Mouse (Mus musculus): ENCODE data around the gene Mdk. TPM values are rescaled to one million over a fixed set of nuclear protein-coding genes. Genes with fewer than 3 reads are reported as not detected.

The Mdk gene
- polyA plus RNA-seq, 1 experiment from 2014 or later, result 973 TPM

DNA sequence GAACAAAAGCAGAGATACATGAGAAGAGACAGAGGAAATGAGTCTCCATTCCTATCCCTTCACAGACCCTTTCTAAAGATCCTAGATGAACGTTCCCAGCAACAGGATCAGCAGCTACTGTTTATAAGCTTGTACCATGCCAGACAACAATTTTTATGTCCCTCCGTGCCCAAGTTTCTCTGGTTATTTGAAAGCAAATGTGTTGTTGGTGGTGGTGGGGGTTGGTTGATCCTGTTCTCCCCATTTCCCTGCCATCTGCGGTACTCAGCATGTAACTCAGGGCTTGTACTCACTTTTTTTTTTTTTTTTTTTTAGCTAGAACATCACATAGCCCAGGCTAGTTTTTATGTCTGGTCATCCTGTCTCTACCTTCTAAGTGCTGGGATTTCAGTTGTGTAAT lies 33.0 kb downstream of the Mdk start:
- Histone ChIP-seq H3K4me3 (ENCODE audit: low read depth, low read length) (no peak overlapping the region), H3K36me3 (ENCODE audit: control insufficient read depth, insufficient read depth, low read length) (peaks cover 23% of the 10 kb centered on the region), H3K27ac (ENCODE audit: low read depth) (no peak overlapping the region), H3K4me2 (ENCODE audit: low read length) (no peak overlapping the region), H3K27me3 (replicated peaks; ENCODE audit: control insufficient read depth, insufficient read depth, low read length) (no peaks in the 10 kb centered on the region), H3K4me1 (replicated peaks; ENCODE audit: control insufficient read depth, insufficient read depth, low read length) (no peaks in the 10 kb centered on the region), H3K9me3 (ENCODE audit: control insufficient read depth, low read length) (no peaks in the 10 kb centered on the region), H3K9ac (ENCODE audit: low read length) (no peak overlapping the region)
- WGBS, result 89% methylated on average over 3 of the region's 3 CpGs
- ATAC-seq (replicated peaks; ENCODE audit: low FRiP score, low TSS enrichment, low read depth) (no peak), DNase-seq (ENCODE audit: low spot score) (no peak)

DNA sequence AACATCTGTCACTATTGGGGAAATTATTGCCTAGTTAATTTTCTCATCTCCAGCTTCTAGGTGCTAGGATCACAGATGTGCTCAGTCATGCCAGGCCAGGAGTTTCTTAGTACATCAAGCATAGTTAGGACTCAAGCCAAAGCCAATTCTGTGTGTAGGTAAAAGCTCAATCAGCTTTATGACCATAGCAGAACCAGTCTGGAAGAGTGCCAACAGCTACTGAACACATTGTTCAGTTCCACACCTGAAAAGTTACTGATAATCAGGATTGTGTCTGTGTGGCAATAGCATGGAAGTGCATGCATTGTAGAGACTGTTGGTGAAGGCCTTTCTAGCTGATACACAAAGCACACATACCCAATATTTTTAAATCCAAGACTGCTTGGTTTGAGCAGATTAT lies 34.1 kb downstream of the Mdk start:
- H3K9me3 ChIP-seq (ENCODE audit: control insufficient read depth, low read length), result no peaks in the 10 kb centered on the region
- H3K27me3 ChIP-seq (replicated peaks; ENCODE audit: control insufficient read depth, insufficient read depth, low read length), result no peaks in the 10 kb centered on the region
- ATAC-seq (replicated peaks; ENCODE audit: low FRiP score, low TSS enrichment, low read depth) (no peak), DNase-seq (ENCODE audit: low spot score) (no peak)
- no peak overlapping the region for H3K4me3 ChIP-seq (ENCODE audit: low read depth, low read length)
- no peak overlapping the region for H3K27ac ChIP-seq (ENCODE audit: low read depth)
- H3K4me1 ChIP-seq (replicated peaks; ENCODE audit: control insufficient read depth, insufficient read depth, low read length), result no peaks in the 10 kb centered on the region
- H3K36me3 ChIP-seq (ENCODE audit: control insufficient read depth, insufficient read depth, low read length), result peaks cover 26% of the 10 kb centered on the region
- H3K4me2 ChIP-seq (ENCODE audit: low read length), result no peak overlapping the region
- no peak overlapping the region for H3K9ac ChIP-seq (ENCODE audit: low read length)

DNA sequence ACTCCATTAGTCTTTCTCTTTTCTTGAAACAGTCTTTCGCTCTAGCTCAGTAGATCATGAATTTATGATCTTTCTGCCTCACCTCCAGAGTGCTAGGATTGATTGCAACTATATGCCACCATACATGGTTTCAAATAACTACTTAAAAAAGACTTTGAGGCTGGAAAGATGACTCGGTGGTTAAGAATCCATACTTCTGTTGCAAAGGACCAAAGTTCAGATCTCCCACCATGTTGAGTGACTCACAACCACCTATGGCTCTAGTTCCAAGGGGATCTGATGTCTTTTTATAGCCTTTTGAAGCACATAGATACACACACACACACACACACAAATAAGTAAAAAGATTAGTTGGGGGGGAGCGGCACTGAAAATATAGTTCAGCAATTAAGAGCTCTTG lies 36.7 kb downstream of the Mdk start:
- Histone ChIP-seq H3K9ac (ENCODE audit: low read length) (no peak overlapping the region), H3K36me3 (ENCODE audit: control insufficient read depth, insufficient read depth, low read length) (peaks cover 26% of the 10 kb centered on the region), H3K4me3 (ENCODE audit: low read depth, low read length) (no peak overlapping the region), H3K27ac (ENCODE audit: low read depth) (no peak overlapping the region), H3K27me3 (replicated peaks; ENCODE audit: control insufficient read depth, insufficient read depth, low read length) (no peaks in the 10 kb centered on the region), H3K9me3 (ENCODE audit: control insufficient read depth, low read length) (no peaks in the 10 kb centered on the region), H3K4me1 (replicated peaks; ENCODE audit: control insufficient read depth, insufficient read depth, low read length) (no peaks in the 10 kb centered on the region), H3K4me2 (ENCODE audit: low read length) (no peak overlapping the region)
- DNase-seq (ENCODE audit: low spot score), result no peak
- WGBS, result 87% methylated on average over 3 of the region's 3 CpGs
- ATAC-seq (replicated peaks; ENCODE audit: low FRiP score, low TSS enrichment, low read depth), result no peak

DNA sequence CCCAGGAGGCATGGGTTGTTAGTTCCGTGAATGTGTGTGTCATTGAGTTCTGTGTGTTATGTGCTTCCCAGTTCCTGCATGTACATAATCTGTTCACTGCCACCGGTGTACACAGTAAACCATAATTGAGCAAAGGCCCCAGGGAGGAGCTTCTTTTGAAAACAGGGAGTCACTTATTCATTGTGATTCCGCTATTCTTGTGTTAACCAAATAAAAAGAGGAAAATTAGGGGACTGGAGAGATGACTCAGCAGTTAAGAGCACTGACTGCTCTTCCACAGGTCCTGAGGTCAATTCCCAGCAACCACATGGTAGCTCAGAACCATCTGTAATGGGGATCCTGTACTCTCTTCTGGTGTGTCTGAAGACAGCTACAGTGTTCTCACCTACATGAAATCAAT lies 37.4 kb downstream of the Mdk start:
- Histone ChIP-seq H3K9ac (ENCODE audit: low read length) (no peak overlapping the region), H3K4me2 (ENCODE audit: low read length) (no peak overlapping the region), H3K9me3 (ENCODE audit: control insufficient read depth, low read length) (no peaks in the 10 kb centered on the region), H3K4me1 (replicated peaks; ENCODE audit: control insufficient read depth, insufficient read depth, low read length) (no peaks in the 10 kb centered on the region), H3K4me3 (ENCODE audit: low read depth, low read length) (no peak overlapping the region), H3K27me3 (replicated peaks; ENCODE audit: control insufficient read depth, insufficient read depth, low read length) (no peaks in the 10 kb centered on the region), H3K36me3 (ENCODE audit: control insufficient read depth, insufficient read depth, low read length) (peaks cover 23% of the 10 kb centered on the region), H3K27ac (ENCODE audit: low read depth) (no peak overlapping the region)
- ATAC-seq (replicated peaks; ENCODE audit: low FRiP score, low TSS enrichment, low read depth) (no peak), DNase-seq (ENCODE audit: low spot score) (no peak)
- 82% methylated on average over 3 of the region's 3 CpGs for WGBS

DNA sequence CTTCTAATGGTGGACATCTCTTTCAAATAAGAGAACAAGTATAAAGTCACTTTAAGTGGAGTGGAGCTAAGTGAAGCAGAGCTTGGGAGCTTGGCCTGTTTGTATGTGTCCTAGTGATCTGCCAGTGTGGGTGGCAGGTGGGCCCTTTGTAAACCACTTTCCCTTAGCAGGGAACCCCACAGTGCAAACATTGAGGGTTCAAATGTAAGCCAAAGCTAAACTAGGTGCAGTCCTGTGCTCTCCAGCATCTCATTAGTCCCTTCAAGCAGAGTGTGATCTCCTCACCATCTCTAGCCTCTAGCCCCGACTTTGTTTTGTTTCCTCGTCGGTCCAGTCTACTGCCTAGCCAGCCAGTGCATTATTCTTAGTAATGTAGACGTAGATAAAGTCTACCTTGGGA lies 47.5 kb downstream of the Mdk start:
- no peak for ATAC-seq (replicated peaks; ENCODE audit: low FRiP score, low TSS enrichment, low read depth)
- WGBS, result 83% methylated on average over 4 of the region's 4 CpGs
- no peaks in the 10 kb centered on the region for H3K9me3 ChIP-seq (ENCODE audit: control insufficient read depth, low read length)
- no peak overlapping the region for H3K27ac ChIP-seq (ENCODE audit: low read depth)
- H3K36me3 ChIP-seq (ENCODE audit: control insufficient read depth, insufficient read depth, low read length), result peaks cover 26% of the 10 kb centered on the region
- no peak overlapping the region for H3K9ac ChIP-seq (ENCODE audit: low read length)
- H3K4me3 ChIP-seq (ENCODE audit: low read depth, low read length), result no peak overlapping the region
- no peak overlapping the region for H3K4me2 ChIP-seq (ENCODE audit: low read length)
- H3K4me1 ChIP-seq (replicated peaks; ENCODE audit: control insufficient read depth, insufficient read depth, low read length), result no peaks in the 10 kb centered on the region
- no peak for DNase-seq (ENCODE audit: low spot score)
- H3K27me3 ChIP-seq (replicated peaks; ENCODE audit: control insufficient read depth, insufficient read depth, low read length), result no peaks in the 10 kb centered on the region

DNA sequence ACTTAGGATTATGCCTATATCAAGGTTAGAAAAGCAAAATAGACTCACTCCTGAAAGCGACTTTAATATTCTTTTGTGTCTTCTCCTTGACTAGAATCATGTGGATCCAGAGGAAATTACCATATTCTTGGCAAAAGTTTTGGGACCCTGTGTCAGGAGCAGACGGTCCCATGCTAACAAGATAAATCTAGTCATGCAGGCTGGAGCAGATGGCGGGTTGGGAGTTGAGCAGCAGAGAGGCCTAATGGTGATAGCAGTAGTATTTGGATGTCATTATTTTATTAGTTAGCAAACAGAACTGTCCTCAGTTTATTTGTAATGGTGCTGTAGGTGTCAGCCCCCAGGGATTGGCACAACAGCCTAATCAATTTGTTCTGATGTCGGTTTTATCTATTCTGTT lies 48.1 kb downstream of the Mdk start:
- H3K4me1 ChIP-seq (replicated peaks; ENCODE audit: control insufficient read depth, insufficient read depth, low read length), result peaks cover 1% of the 10 kb centered on the region; the same call in 1 of the 2 replicates
- no peak overlapping the region for H3K27ac ChIP-seq (ENCODE audit: low read depth)
- peaks cover 24% of the 10 kb centered on the region for H3K36me3 ChIP-seq (ENCODE audit: control insufficient read depth, insufficient read depth, low read length)
- H3K9me3 ChIP-seq (ENCODE audit: control insufficient read depth, low read length), result no peaks in the 10 kb centered on the region
- H3K27me3 ChIP-seq (replicated peaks; ENCODE audit: control insufficient read depth, insufficient read depth, low read length), result no peaks in the 10 kb centered on the region
- H3K9ac ChIP-seq (ENCODE audit: low read length), result no peak overlapping the region
- H3K4me2 ChIP-seq (ENCODE audit: low read length), result no peak overlapping the region
- DNase-seq (ENCODE audit: low spot score) (no peak), ATAC-seq (replicated peaks; ENCODE audit: low FRiP score, low TSS enrichment, low read depth) (no peak)
- WGBS, result 81% methylated on average over 4 of the region's 4 CpGs
- H3K4me3 ChIP-seq (ENCODE audit: low read depth, low read length), result no peak overlapping the region

Small RNAs within 50 kb of the gene (microRNA-seq; reads per million reads assigned to microRNA genes)
- gene Mir6999, result not detected

Other genes starting within 250 kb of the Mdk start
- 24.9 and 29.7 TPM in 2 replicates for gene Atg13, start 221.7 kb downstream of the Mdk start, polyA plus RNA-seq (2014; fragmentation: Nextera tagmentation; extraction: Ambion mirVana)
- 15.0 and 17.9 TPM in 2 replicates for gene Harbi1, start 221.4 kb downstream of the Mdk start, polyA plus RNA-seq (2014; fragmentation: Nextera tagmentation; extraction: Ambion mirVana)
- 15.7 and 15.9 TPM in 2 replicates for gene Ambra1, start 202.2 kb downstream of the Mdk start, polyA plus RNA-seq (2014; fragmentation: Nextera tagmentation; extraction: Ambion mirVana)
- gene Chrm4, start 5.0 kb downstream of the Mdk start, polyA plus RNA-seq (2014; fragmentation: Nextera tagmentation; extraction: Ambion mirVana), result 0.16 TPM in 1 of 2 replicates, not detected in the other
- 0.74 and 0.88 TPM in 2 replicates for gene Gm9821, start 13.4 kb upstream of the Mdk start, polyA plus RNA-seq (2014; fragmentation: Nextera tagmentation; extraction: Ambion mirVana)
- gene Dgkz, start 43.6 kb upstream of the Mdk start, polyA plus RNA-seq (2014; fragmentation: Nextera tagmentation; extraction: Ambion mirVana), result 71.9 and 75.6 TPM in 2 replicates
- 21.2 and 24.1 TPM in 2 replicates for gene Creb3l1, start 92.2 kb upstream of the Mdk start, polyA plus RNA-seq (2014; fragmentation: Nextera tagmentation; extraction: Ambion mirVana)
- 27.5 and 28.5 TPM in 2 replicates for gene Phf21a, start 160.8 kb upstream of the Mdk start, polyA plus RNA-seq (2014; fragmentation: Nextera tagmentation; extraction: Ambion mirVana)